Mouse (Mus musculus) Muller cell, postnatal 12 days (primary cell): ENCODE measurements around the gene 2010111I01Rik.

ENCODE experiments used
- DNase-seq: peaks from one replicate; pipeline ENCODE4 v3.0.0-alpha.2; 2015; ENCODE audit errors: inconsistent ontology term

The 2010111I01Rik gene

DNA sequence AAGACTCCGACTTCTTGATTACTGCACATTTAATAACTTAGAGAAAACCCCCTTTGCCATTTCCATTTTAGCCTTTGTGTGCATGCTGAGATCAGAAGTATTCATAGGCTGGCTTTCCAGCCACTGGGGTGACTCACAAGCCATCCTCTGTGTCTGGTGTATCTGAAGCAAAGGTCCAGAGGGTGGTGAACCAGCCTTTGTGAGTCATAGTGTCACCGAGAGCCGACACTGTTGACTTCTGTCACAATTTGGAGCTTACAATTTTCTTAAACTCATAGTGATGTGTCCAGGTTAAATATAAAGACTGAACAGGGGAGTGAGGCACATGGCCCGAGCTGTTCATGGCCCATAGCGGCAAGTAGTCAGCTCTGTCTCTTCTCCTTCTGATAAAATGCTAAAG is 278.9 kb downstream of the 2010111I01Rik start:
- DNase-seq: peak; percentile 68

GRCm38 (mm10) chr13:63244425-63244824 is 279.7 kb downstream of the 2010111I01Rik start:
- no peak for DNase-seq

- DNase-seq: no peak
Observed at GRCm38 (mm10) chr13:63245218-63245617, 280.5 kb downstream of the 2010111I01Rik start.

- peak; percentile 86 for DNase-seq
Observed at GRCm38 (mm10) chr13:63245812-63246211, 281.1 kb downstream of the 2010111I01Rik start.

DNA sequence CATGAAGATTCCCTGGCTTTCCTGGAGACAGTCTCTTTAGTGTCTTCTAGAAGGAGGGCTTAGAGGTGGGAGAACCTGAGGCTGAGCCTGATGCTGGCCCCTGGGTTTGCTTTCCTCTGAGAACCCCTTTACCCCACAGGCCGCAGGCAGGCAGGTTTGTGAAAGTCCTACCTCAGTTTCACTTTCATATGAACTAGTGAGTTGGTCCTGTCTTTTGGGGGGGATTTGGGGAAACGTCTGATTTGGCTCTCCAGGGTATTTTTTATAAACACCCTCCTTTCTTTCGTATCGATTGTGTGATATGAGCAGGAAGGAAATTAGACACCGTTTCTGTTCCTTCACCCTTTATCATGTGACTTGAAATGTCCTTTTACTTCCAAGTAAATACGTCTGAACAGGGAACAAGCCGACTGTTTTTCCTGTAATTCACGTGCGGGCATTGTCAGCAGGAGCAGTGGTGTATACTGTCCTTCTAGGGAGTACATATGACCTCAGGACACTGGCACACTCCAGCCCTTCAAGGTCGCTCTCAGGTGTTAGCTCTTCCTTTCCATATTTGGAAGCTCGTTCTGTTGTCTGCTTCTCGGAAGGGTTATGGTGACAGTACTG is 281.7 kb downstream of the 2010111I01Rik start:
- DNase-seq: no peak

DNA sequence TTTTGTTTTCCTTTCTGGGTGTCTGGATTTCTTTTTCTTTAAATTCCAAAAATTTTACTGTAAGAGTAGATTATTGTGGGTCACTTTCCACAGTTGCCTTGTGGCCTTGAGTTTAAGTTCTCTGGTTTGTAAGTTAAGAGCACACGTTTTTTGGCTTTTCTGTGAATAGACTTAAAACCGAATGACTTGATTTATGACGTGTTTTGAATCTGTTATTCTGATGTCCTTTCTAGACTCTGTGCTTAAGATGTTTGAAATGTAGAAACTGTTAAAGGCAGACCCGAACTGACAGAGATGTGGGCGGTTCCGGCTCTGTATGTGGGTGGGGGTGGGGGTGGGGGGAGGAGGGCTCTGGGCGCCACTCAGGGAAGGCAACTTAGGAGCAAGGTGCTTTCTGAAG is 282.3 kb downstream of the 2010111I01Rik start:
- DNase-seq: no peak

DNA sequence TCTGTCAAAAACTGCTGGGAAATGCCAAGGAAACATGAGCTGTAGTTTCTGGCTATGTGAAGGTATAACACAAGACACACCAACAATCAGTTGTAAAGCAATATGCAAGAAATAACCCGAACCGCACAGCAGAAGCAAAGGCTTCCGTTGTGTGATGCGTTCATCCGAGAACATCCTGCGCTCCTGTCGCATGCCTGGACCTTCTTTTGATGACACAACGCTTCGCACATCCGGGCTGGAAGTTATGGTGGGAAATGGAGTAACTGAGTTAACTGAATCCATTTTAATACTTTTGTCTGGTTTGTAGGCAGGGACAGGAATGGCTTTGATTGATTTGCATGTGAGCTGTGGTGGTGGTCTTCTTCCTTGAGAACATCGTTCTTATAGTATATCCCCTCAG is 282.9 kb downstream of the 2010111I01Rik start:
- DNase-seq: no peak

DNA sequence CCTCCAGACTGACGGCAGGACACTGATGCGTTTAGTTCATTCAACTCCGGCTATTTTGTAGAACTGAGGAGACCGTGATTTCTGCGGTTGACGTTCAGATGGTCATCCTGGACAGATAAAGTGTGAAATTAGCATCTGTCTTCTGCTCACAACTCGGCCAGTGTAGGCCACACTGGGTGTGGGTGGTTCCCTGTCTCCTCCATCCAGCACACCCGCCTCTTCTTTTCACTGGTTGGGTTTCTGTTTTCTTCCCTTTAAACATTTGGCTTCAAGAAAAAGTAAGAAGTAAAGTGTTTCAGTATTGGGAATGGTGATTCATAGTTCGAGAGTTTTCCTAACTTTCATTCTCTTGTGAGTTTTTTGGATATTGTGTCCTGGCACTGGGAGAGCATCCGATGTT is 283.6 kb downstream of the 2010111I01Rik start:
- no peak for DNase-seq

DNA sequence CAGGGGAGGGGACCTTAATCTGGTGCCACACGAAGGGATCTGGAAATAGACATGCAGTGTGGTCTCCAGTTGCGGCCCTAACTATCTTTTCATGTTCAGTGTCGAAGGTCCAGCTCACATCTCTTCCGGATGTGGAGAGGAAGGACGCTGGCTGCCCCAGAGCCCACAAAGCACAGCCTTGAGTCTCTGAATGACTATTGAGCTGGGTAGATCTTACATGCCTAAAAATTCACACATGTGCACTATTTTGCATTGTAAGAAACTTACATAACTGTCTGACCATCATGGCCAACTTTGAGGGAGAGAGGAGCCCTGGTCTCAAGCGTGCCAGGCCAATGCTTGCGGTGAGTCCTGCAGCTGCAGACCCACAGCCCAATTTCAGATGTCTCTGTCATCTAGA is 284.5 kb downstream of the 2010111I01Rik start:
- DNase-seq: no peak

DNA sequence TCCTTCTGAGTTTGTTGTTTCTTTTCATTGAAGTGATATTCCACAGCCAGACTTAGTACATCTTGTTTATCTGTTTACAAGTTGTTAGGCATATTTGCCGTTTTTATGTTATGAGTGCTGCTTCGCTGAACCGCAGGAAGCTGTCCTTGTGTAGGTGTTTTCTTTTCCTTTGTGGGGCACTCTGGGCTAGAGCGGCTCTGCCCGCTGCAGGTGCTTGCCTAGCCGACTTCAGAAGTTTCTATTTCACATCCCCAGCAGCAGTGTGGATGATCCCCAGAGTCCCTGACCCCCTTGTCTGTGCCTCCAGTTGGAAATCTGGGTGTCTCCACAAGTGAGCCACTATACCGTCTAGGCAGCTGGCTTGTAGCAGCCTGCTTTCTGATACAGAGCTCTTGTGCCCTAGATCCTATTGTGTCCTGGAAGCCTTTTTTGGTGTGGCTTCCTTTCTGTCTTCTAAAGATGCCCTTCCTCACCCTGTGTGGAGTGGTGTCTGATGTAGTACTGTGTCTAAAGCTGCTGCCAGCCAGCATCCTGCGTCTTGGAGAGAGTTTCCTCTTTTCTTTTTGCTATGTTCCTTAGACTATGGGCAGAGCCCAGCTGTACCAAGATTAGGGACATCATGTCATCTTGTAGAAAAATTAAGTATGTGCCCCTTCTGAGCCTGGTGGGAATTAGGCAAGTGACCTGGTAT is 285.2 kb downstream of the 2010111I01Rik start:
- no peak for DNase-seq

- no peak for DNase-seq
Observed at GRCm38 (mm10) chr13:63250441-63250980, 285.8 kb downstream of the 2010111I01Rik start.

GRCm38 (mm10) chr13:63251118-63251889 is 286.6 kb downstream of the 2010111I01Rik start:
- DNase-seq: peak; percentile 35

DNA sequence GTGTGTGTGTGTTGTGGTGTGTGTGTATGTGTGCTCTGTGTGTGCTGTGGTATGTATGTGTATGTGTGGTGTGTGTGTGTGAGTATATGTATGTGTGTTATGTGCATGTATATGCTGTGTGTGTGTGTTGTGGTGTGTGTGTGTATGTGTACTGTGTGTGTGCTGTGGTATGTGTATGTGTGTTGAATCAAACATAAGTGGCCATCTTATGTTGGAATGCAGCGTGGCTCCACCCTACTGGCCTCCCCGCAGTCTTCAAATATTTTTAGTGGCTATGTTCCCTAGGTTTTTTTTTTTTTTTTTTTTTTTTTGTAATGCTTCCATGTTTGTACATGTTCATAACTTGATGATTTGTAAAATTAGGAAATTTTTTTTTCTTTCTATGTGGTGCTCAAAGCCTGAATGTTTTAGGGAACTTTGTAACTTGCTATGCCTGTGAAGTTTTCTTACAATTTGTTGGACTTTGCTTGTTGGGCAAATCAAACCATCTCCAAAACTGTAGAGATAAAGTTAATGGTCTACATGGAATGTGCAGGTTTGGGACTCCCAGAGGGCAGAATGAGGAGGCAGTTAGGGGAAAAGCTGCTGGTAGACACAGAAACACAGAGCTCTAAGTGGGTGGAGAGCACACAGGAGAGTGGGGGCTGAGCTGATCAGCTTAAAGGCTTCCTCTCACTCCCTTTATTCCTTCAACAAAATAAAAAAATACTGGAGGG is 287.8 kb downstream of the 2010111I01Rik start:
- DNase-seq: no peak

DNA sequence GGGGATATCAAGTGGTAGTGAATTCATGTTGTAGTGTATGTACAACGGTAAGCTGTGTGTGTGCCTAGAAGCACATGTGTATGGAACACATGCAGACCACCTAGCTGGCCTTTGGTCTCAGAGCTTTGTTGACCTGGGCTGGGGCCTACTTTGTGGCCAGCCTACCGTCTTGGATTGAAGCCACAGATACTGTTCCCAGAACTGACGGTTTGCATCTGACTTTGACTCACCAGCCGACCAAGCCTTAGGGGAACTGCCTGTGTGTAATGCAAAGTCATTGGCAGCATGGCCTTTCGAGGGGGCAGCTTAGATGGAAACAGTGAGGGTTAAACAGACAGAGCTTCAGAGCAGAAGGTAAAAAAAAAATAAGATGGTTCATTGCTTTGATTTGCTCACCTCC is 288.5 kb downstream of the 2010111I01Rik start:
- peak; percentile 70 for DNase-seq

DNA sequence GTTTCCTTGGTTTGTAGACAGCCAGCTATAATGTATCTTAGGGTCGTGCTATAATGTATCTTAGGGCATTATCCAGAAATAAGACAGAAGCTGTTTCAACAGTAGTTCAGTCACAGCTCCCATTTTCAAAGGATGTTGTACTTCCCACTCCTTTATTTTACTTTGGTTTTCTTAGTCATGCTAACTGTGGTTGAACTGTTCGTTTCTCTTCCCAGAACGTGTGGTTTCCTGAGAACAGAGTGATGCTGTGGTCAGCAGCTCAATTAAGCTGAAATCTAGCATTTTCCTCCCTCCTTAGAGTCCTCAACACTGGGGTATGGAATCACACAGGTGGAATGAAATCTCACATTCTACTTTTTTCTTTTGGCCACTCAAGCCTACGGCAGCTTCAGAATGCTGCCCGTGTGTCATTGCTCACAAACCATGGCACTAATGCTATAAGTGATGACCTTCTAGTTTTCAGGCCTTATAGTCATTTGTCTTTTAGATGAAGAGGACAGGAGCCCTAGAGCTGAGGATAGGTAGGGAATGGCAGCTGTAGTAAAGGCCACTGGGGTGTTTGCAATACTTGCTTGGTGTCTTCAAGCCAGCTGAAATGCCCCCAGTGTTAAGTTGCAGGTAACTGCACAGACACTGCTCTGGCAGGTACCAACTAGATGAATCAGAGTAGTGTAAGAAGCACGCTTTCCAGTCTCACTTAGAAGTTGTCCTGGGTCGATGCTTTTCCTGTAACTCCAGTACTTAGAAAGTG is 289.4 kb downstream of the 2010111I01Rik start:
- no peak for DNase-seq

GRCm38 (mm10) chr13:63255519-63256011 is 290.9 kb downstream of the 2010111I01Rik start:
- DNase-seq: no peak

- DNase-seq: no peak
Observed at GRCm38 (mm10) chr13:63256146-63256545, 291.5 kb downstream of the 2010111I01Rik start.

GRCm38 (mm10) chr13:63256807-63257206 is 292.1 kb downstream of the 2010111I01Rik start:
- DNase-seq: peak; percentile 77

- DNase-seq: peak; percentile 79
Observed at GRCm38 (mm10) chr13:63258167-63258582, 293.5 kb downstream of the 2010111I01Rik start.

DNA sequence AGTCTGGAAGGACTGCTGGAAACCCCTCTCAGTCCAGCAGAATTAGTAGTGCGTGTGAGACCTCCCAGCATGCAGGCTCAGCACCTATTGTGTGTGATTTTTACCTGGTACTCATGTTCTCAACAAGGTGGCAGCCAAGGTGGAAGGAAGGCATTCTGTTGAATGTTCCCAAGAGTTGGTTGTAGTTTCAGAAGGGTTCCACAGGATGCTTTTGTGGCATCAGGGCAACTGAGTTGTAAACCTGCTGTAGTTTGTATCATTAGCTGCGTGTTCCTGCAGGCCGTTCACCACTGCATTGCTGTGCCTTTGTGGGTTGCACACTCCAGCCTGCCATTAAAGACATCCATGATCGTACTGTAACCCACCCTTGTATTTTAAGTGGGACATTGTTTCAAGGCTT is 294.0 kb downstream of the 2010111I01Rik start:
- no peak for DNase-seq

GRCm38 (mm10) chr13:63260133-63260532 is 295.4 kb downstream of the 2010111I01Rik start:
- no peak for DNase-seq
